Mouse (Mus musculus) gastrocnemius, adult 8-10 months (tissue): ENCODE data around the gene Tdrd7. TPM values are rescaled to one million over a fixed set of nuclear protein-coding genes. Genes with fewer than 3 reads are reported as not detected.

Experiments
- DNase-seq, 2 experiments: peaks; one replicate each; pipeline ENCODE4 v3.0.0; 2022; ENCODE audit warnings: low spot score in 2 of 2
- total RNA-seq, 4 experiments: library from RNA; stranded (reverse); gene quantifications; 2 replicates each; pipeline ENCODE4 v1.2.4; 2022

Gene Tdrd7
- total RNA-seq, 4 experiments from 2014 or later, result 8.7 to 12.7 (median 9.5) TPM

DNA sequence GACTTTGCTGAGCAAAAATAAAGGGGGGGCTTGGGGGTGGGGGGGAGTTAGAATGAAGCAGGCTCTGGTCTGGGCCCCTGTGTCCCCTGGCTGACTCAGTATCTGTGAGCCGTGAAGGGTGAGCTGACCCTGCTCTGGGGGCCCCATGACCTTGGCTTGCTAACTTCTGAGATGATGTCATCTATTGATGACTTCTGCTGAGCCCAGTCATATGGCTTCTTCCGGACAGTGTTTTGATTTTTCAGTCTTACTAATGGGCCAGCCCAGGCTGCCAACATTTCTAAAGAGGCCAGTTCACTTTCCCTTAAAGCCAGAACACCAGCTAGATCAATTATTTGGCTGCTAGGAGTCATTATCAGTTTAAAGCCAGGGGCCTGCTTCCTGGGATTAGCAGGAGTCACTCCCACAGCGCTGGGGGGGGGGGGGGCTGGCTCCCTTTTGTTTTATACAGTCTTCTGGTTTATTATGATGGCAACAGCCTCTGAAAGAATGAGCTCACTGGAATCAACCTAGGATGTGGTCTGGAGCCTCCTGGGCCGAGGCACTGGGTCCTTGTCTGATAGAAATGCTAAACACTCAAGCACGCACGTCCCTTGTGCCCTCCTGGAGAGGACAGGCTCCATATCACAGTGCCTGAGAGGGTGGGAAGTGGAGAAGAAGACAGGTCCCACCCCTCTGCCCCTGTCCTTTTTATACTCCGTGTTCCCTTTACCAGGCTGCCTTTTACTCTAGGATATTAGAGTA lies 76.8 kb downstream of the Tdrd7 start:
- no peak for DNase-seq

DNA sequence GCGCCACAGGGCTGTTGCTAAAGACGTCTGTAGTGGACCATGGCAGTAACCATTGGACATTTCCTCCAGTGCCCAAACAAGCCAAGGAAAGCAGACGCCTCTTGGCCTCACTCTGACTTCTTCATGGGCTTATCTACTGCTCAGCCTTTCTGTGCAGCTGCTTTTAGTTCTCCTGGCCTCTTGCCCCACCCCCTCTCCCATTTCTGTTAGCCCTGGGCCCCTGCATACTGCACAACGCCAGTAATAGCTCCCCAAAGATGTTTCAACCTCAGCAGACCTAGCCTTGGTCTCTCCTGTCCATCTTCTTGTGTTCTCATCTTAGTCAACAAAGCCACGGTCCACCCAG lies 77.3 kb downstream of the Tdrd7 start:
- no peak for DNase-seq

DNA sequence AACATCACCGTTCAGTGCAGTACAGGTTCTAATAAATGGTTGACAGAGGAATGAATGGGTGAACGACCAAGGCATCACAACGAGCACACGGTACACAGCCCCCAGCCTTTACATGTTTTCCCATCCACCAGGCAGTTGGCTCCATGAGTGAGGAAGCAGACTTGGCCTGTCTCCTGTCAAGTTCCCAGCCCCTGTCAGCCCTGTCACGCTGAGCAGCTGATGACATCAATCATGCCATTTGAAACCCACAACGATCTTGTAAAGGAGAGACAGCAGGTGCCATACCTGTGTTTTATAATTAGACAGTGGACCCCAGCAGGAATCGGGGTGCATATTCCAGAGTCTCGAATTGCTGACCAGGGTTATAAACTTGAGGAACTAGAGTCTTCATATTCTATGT lies 78.2 kb downstream of the Tdrd7 start:
- DNase-seq, result no peak

DNA sequence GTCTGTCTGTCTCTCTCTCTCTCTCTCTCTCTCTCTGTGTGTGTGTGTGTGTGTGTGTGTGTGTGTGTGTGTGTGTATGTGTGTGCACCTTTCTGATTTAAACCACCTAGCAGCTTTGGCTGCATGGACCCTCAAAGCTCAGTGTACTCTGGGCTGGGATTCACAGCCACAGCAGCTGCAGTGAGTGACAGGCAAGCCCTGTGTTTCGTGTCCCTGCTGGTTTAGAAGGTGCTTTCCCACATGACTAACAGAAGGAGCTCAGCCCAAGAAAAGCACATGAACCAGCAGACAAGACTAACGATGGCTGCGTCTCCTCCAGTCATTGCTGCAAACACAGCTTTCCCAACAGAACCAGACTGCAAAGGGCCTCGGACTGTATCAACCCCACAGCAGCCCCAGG lies 82.8 kb downstream of the Tdrd7 start:
- DNase-seq, result no peak

DNA sequence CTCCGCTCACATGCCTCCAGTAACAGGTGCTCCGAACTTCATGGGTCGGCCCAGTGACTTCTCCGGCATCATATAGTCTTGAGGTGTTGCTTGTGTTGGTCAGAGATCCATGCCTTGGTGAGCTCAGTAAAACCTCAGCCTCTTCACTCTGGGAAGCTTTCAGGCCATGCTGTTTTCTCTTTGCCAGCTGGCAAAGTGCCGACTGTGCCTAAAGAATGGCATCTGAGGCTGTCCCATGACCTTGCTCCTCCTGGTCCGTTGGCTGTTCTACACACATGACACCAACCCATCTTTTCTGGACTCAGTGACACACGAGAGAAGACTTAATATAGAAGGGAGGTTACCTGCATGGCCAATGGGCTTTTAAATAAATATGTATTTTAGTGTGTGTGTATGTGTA lies 83.3 kb downstream of the Tdrd7 start:
- no peak for DNase-seq

DNA sequence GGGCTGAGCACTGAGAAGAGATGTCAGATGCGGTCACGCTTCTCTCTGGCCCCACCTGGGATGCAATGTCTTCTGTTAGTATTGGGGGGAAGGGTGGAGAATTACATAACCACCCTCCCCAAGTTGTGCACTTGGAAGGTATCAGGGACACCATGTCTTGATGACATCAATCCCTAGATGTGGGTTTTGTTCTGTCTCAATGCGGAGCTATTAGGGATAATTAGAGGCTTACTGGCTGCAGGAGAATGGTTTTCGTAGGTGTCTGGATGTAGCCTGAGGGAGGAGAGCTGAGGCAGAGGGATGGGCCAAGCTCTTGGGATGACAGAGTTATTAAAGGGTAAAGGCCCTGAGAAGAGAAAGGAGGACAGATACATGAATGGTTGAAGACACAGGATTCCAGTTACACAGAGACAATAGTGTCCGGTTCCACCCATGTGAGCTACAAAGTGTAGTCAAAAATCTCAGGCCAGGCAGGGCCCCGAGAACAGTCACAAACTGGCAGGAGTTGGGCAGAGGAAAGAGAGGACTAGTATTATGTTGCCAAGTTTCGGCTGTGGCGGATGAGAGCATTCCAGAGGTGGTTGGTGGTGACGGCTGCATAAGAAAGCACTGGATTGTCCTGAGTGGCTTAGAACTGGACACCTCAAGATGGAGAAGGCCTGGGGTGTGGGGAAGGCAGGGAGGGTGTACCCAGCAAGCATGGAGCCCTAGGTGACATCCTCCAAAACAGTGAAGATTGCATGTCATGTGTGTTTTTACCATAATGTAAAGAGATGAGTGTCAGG lies 88.4 kb downstream of the Tdrd7 start:
- no peak for DNase-seq

DNA sequence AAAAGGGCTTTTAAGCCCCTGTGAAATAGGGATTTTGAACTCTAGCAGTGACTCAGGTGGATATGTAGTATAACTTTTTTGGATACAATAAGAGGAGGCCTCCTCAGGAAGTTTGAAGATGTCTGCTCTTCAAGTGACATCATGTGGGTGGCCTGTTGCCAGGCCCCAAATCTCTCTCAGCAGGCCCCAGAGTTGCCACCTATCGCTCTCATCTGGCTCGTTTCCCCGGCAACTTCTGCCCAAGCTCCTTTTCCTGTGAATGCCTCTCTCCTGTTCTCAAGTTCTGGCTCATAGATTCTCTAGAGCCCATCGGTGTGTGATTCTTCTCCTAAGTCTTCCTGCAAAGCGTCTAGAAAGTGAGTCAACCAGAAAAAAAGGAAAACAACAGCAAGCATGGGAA lies 91.0 kb downstream of the Tdrd7 start:
- no peak for DNase-seq

DNA sequence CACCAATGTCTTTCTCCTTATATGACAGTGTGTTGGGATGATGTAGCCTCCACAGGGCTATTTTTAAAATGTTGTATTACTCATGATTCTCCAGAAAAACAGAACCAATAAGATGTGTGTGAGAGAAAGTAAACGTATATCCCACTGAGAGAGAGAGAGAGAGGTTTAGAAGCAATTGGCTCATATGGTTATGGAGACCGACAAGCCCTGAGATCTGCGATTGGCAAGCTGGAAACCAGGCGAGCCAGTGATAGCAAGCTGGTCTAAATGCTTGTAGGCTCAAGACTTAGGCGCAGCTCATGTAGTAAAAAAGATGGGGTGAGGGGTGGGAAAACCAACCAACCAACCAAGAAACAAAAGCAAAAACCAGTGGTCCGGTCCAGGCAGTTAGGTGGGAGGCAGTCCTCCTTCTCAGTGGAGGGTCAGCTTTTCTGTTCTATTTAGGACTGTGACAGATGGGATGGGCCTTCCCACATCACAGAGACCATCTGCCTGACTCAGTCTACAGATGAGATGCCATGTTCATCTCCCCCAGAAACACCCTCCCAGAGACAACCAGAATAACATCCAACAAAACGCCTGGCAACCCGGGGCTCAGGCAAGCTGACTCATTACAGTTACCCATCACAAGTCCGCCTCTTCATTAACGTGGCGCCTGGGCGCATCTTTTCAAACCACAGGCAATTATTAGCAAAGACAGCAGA lies 96.3 kb downstream of the Tdrd7 start:
- DNase-seq, result no peak

DNA sequence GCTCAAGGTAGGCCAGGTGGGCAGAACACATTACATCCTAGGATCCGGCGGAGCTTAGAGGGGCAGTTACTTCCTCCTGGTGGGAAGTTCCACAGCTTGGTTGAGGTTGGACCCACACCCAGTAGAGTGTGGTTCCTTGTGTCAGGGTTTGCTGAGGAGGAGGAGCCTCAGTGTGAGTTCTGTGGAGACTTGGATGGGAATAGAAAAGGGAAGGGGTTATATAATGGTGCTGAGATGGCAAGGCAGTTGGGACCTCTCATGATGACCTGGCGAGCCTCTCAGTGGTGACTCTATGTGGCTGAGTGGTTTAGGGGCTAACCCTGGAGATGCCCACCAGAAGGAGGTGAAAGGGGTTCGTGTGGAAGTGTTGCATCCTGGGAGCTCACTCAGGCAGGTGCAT lies 98.7 kb downstream of the Tdrd7 start:
- no peak for DNase-seq

DNA sequence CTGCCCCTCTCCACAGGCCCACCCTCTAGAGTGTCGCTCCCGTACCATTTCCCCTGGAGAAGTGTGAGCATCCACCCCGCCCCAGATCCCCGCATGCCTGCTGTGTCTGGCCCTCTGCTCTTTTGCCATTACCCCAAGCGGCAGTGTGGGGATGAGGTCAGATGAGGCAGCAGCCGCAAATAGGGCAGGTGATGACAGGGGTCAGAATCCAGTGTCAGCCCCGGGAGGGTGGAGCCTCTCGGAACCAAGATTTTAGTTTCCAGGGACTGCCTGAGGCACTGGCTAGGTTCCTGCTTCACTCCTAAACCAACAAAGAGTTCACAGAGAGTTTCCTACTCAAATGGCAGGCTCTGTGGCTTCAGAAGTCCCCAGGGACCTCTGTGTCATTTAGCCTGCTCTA lies 99.1 kb downstream of the Tdrd7 start:
- peak; percentile 68 to 76 for DNase-seq

DNA sequence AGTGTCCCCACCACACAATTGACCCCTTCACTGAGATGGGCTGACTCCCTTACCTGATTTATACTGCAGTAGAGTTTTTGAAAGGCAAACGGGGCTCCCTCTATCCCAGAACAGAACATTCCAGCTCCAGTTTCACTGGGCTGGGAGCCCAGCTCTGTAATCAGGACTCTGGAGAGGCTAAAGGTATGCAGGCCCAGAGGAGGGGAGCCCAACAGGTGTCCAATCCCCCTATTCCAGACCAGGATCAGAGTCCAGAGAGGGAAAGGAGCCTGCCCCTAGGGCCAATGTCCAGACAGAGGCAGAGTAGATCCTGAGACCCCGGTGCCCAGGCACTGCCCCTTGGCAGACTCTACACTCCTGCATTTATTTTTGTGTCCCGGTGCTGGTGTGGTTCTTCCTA lies 99.8 kb downstream of the Tdrd7 start:
- DNase-seq, result peak in 1 of 2 experiments; percentile 68

DNA sequence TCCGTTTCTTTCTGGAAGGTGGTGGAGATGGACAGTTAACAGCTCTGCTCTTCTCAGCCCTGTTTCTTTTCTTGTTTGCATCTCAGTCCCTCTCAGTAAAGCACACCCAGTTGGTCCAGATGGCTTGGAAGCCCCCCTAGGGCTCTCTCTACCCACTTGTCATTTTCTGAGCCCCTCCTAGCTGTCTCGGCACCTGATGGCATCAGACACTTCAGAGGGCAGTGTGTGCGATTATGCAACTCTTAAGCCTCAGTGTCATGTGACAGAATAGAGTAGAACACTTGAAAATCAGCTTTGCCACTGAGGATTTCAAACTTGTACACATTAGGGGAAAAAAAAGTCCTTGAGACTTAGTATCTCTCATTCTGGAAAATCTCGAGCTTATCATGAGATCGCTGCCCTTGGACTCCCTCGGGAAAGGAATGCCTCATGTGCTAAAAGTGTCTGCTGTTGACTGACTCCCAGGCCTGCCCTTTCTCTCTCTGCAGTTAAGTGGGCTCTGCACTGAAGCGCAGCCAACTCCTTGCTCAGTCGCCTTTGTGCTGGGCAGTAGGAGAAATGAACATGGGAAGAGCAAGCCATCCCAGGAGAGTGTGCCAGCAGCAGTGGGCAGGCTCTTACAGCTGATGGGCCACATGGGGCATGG lies 100.7 kb downstream of the Tdrd7 start:
- no peak for DNase-seq

DNA sequence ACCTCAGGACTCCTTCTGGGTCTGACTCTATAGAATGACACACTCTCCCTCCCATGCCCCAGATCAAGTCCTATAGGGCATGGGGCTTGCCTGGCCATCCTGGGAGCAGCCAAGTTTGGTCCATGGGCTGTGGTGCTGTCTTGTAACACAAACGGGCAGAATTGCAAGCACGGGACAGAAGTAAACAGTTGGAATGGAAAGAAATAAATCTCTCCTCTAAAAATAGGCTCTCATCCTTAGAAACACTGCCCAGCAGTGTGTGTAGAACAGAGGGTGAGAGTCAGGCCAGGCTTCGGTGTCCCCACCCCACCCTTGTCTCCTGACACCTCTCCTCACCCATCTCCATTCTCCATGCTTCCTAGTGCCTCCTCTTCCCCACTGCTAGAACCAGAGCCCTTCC lies 102.9 kb downstream of the Tdrd7 start:
- no peak for DNase-seq

DNA sequence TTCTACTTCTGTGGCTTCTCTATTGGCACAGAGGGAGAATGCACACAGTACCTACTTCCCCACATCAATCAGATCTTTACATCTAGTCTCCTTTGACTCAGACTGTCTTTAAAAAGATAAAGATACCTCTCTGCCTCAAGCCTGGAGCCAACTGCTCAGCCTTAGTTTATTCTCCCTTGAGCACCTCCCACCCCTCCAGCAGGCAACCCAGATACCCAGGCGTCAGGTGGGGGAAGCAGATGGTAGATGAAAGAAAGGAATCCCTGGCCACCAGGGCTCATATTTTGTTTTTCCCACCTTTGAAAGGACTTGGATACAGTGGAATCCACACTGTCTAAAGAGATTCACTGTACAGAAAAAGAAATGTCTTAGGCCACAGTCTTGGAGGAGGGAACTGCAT lies 103.4 kb downstream of the Tdrd7 start:
- DNase-seq, result no peak

DNA sequence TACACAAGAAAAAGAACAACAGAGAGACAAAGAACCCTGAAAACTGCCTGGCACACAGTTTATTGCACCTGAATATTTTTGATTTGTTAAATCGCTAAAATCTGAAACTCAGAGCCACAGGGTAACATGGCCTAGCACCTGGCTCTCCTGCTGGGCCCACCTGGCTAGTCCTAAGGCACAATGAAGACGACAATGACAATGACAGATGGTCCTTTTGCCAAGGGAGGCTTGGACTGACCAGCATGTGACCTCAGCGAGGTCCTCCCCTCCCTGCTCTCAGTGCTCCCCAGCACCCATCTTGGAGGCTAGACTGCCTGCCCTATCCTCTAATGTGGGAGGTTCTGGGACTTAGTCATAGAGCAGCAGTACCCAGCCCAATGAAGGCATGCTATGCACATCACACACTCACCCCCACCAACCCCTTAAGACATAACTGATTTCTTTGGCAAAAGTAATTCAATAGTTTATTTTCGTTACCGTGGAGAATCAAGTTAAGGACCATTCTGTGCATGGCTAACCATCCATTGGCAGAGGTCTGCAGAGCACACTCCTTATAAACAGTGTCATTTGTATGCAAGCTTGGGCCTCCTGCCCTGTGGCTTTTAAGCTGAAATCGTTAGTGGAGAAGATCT lies 104.8 kb downstream of the Tdrd7 start:
- no peak for DNase-seq

DNA sequence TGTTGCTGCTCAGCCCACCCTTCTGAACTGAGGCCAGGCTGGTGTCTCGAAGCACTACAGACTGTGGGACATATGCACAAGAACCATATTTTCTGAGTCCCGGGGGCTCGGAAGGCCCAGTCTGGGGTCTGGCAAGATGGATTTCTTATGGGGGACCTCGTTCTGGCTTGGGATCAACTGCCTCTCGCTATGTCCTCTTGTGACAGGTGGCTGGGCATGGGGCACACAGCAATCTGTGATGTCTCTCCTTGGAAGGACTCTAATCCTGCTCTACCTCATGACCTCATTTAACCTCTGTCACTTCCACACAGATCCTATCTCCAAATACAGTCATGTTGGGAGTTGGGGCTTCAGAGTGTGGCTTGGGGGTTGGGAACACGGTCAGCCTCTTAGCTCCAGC lies 107.5 kb downstream of the Tdrd7 start:
- DNase-seq, result no peak

DNA sequence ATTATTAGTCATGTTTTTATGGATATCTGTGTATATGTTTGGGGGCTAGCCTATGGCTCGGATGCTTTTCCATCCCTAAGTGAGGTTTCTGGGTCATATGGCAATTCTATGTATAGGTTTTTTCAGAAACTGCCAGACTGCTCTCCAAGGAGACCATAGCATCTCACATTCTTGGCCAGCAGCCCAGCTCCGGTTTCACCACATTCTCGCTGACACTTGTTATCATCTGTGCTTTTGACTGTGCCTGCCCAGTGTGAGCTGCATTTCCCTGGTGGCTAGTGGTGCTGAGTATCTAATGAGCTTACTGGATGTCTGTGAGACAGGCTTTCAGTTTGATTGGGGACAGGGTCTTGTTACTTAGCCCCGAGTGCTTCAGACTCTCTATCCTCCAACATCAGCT lies 108.6 kb downstream of the Tdrd7 start:
- DNase-seq, result no peak

DNA sequence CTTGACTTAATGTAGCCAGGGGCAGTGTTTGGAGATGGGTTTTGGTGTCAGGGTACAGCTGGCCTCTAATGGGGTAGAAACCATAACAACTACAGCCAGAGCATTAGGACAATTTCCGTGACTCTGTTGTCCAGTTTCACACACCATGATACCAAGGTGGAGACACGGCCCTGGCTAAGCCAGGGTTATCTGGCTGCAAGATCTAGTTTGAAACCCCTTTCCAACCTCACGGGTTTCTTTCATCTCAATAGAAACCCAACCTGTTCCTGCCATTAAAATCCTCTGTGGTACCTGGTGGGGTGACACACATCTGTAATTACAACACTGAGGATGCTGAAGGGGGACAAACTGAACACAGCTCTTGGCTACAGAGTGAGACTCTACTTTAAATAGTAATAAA lies 110.5 kb downstream of the Tdrd7 start:
- no peak for DNase-seq

DNA sequence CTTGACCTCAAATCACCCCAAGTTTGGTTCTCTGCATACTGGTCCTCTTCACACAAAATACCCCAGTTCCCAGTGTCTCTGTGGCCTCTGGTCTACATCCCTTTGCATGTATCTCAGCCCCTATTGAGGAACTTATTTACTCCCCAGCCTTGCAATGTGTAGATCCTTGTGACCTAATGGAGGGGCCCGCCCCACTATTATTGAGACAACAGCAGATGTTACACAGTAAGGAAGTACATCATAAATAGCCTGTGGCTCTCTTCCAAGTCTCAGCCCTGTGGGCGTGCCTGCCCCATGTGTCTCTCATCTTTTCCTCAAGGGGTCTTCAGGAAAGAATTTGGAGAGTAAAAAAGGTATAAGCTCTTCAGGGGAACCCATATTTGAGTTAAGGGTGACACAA lies 111.8 kb downstream of the Tdrd7 start:
- no peak for DNase-seq

DNA sequence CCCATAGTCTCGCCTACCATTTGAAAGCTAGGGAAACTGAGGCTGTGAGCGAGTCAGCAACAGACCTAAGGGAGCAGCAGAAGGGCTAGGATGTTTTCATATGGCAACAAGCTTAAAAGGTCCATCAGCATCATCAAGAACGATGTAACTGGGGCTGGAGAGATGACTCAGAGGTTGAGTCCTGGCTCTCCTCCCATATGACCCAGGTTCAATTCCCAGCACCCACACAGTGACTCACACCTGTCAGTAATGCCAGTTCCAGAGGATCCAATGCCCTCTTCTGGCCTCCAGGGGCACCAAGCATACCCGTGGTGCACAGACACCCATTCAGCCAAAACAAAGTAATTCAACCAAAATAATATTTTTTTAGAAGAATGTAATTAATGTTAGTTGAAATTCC lies 115.1 kb downstream of the Tdrd7 start:
- no peak for DNase-seq

DNA sequence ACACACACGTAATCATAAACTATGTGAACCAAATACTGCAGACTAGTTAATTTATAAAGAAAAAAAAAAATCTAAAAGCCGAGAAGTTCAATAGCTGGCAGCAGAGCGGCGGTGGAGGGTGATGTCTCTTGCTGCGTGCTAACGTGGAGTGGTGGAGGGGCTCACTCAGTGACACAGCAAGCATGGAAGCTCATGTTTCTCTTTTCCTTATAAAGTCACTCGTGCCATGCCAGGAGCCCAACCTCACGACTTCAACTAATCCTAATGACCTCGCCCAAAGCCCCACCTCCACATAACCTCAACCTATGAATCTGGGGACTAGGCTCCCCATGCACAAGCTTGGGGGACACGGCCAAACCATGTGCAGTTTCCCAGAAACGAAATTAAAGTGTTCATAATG lies 117.4 kb downstream of the Tdrd7 start:
- DNase-seq, result no peak
